Mouse (Mus musculus) kidney, adult 2 months (tissue): ENCODE data around the gene Klk13.

Experiments
- CTCF ChIP-seq: fragments of 200-500 bp; conservative IDR thresholded peaks from 2 replicates; pipeline ENCODE4 v1.5.1; 2011; ENCODE audit warnings: low read depth, mild to moderate bottlenecking, control low read depth, low read length, moderate library complexity, mixed read lengths; ENCODE audit not compliant: insufficient read depth, insufficient read length
- POLR2A ChIP-seq: fragments of 200-500 bp; IDR thresholded peaks from one replicate; pipeline ENCODE4 v1.6.1; 2011; ENCODE audit warnings: low read depth, low read length, control low read depth

- TF ChIP-seq CTCF (no peak), POLR2A (no peak)
These were observed 56.2 kb downstream of the Klk13 start, which contains the start of gene Klk12 for GRCm38 (mm10) chr7:43768597-43768996.
